Mouse (Mus musculus) heart, embryonic 12.5 days (tissue): Measurements from ENCODE around the gene Pfdn6. TPM values are rescaled to one million over a fixed set of nuclear protein-coding genes. Genes with fewer than 3 reads are reported as not detected.
A peak's percentile ranks its signal among the peaks of the same experiment; 100 is the strongest.

ENCODE experiments used
- ATAC-seq: fragments of 200-750 bp; cut with Nextera tagmentation; 2 replicates; pipeline ENCODE4 v1.8.0; 2017; ENCODE audit warnings: moderate TSS enrichment, moderate library complexity; ENCODE audit not compliant: insufficient number of reproducible peaks, low FRiP score
- H3K27ac ChIP-seq: fragments of 300-500 bp; sonication (generic); 2 replicates; pipeline ENCODE4 v1.5.1; 2016; ENCODE audit warnings: mild to moderate bottlenecking, moderate library complexity; ENCODE audit not compliant: poor library complexity, severe bottlenecking
- H3K27me3 ChIP-seq: fragments of 300-500 bp; sonication (generic); replicated peaks from 2 replicates; pipeline ENCODE4 v1.6.1; 2016; ENCODE audit warnings: mild to moderate bottlenecking, moderate library complexity
- H3K36me3 ChIP-seq: fragments of 300-500 bp; sonication (generic); 2 replicates; pipeline ENCODE4 v1.6.1; 2016; ENCODE audit warnings: mild to moderate bottlenecking, moderate library complexity
- H3K4me1 ChIP-seq: fragments of 300-500 bp; sonication (generic); replicated peaks from 2 replicates; pipeline ENCODE4 v1.6.1; 2016; ENCODE audit warnings: mild to moderate bottlenecking
- H3K4me2 ChIP-seq: fragments of 300-500 bp; sonication (generic); 2 replicates; pipeline ENCODE4 v1.6.1; 2016; ENCODE audit warnings: mild to moderate bottlenecking, moderate library complexity
- H3K4me3 ChIP-seq: fragments of 300-500 bp; sonication (generic); 2 replicates; pipeline ENCODE4 v1.5.1; 2016; ENCODE audit warnings: mild to moderate bottlenecking
- H3K9ac ChIP-seq: fragments of 300-500 bp; sonication (generic); 2 replicates; pipeline ENCODE4 v1.6.1; 2016; ENCODE audit warnings: mild to moderate bottlenecking, moderate library complexity
- H3K9me3 ChIP-seq: fragments of 300-500 bp; sonication (generic); replicated peaks from 2 replicates; pipeline ENCODE4 v1.6.1; 2016; ENCODE audit warnings: mild to moderate bottlenecking, moderate library complexity
- WGBS: fragments of 180-500 bp; shearing (Covaris S2); methylation state at CpG from one replicate; pipeline ENCODE4 v1.1.7; 2016; 5-methylcytosine and 5-hydroxymethylcytosine counted together
- polyA plus RNA-seq: library from polyadenylated mRNA; unstranded; fragments of >200 nt; fragmentation: Nextera tagmentation; extraction: Ambion mirVana; gene quantifications from 2 replicates; pipeline ENCODE4 v1.2.1, GENCODE M21; 2016

The Pfdn6 gene
- polyA plus RNA-seq, 1 experiment from 2014 or later, result 127 TPM

- under 1% methylated on average over 52 of the region's 52 CpGs for WGBS
- peak overlapping the region; percentile 75 for H3K4me3 ChIP-seq
- H3K36me3 ChIP-seq, result peaks cover 23% of the 10 kb centered on the region
- H3K9me3 ChIP-seq, result no peaks in the 10 kb centered on the region
- no peaks in the 10 kb centered on the region for H3K27me3 ChIP-seq
- H3K4me1 ChIP-seq, result peaks cover 41% of the 10 kb centered on the region
- peak overlapping the region; percentile 44 for H3K27ac ChIP-seq
- peak overlapping the region; percentile 86 for H3K9ac ChIP-seq
- ATAC-seq, result peak; percentile 65
- H3K4me2 ChIP-seq, result peak overlapping the region; percentile 94
Measured at GRCm38 (mm10) chr17:33919351-33920281, 20.5 kb downstream of the Pfdn6 start.

GRCm38 (mm10) chr17:33918293-33919203 is 21.6 kb downstream of the Pfdn6 start:
- no peak for ATAC-seq
- H3K27ac ChIP-seq, result peak overlapping the region; percentile 44; the same call in 1 of the 2 replicates
- peak overlapping the region; percentile 94 for H3K4me2 ChIP-seq
- H3K9me3 ChIP-seq, result no peaks in the 10 kb centered on the region
- WGBS, result 56% methylated on average over 37 of the region's 37 CpGs
- H3K9ac ChIP-seq, result peak overlapping the region; percentile 86; the same call in 1 of the 2 replicates
- H3K27me3 ChIP-seq, result no peaks in the 10 kb centered on the region
- peak overlapping the region; percentile 75 for H3K4me3 ChIP-seq
- H3K36me3 ChIP-seq, result peaks cover 33% of the 10 kb centered on the region
- peaks cover 42% of the 10 kb centered on the region for H3K4me1 ChIP-seq

- WGBS, result 82% methylated on average over 18 of the region's 18 CpGs
- no peak overlapping the region for H3K4me3 ChIP-seq
Measured at GRCm38 (mm10) chr17:33917656-33918292, 22.4 kb downstream of the Pfdn6 start.

GRCm38 (mm10) chr17:33916847-33917655 is 23.1 kb downstream of the Pfdn6 start:
- peak overlapping the region; percentile 69 for H3K9ac ChIP-seq

More at GRCm38 (mm10) chr17:33917656-33918292, 22.4 kb downstream of the Pfdn6 start:
- H3K27ac ChIP-seq, result no peak overlapping the region
- H3K9me3 ChIP-seq, result no peaks in the 10 kb centered on the region
- peaks cover 40% of the 10 kb centered on the region for H3K36me3 ChIP-seq
- peaks cover 42% of the 10 kb centered on the region for H3K4me1 ChIP-seq
- no peak for ATAC-seq
- peak overlapping the region; percentile 94; the same call in 1 of the 2 replicates for H3K4me2 ChIP-seq
- no peak overlapping the region for H3K9ac ChIP-seq
- no peaks in the 10 kb centered on the region for H3K27me3 ChIP-seq

GRCm38 (mm10) chr17:33916294-33916693 is 23.8 kb downstream of the Pfdn6 start:
- Histone ChIP-seq H3K9me3 (no peaks in the 10 kb centered on the region), H3K9ac (peak overlapping the region; percentile 78), H3K4me2 (peak overlapping the region; percentile 79), H3K4me1 (peaks cover 42% of the 10 kb centered on the region), H3K27ac (peak overlapping the region; percentile 84), H3K4me3 (peak overlapping the region; percentile 71), H3K36me3 (peaks cover 54% of the 10 kb centered on the region), H3K27me3 (no peaks in the 10 kb centered on the region)
- under 1% methylated on average over 12 of the region's 20 CpGs for WGBS
- peak; percentile 35 for ATAC-seq

More at GRCm38 (mm10) chr17:33916847-33917655, 23.1 kb downstream of the Pfdn6 start:
- Histone ChIP-seq H3K9me3 (no peaks in the 10 kb centered on the region), H3K27ac (no peak overlapping the region), H3K4me2 (peak overlapping the region; percentile 79), H3K4me1 (peaks cover 42% of the 10 kb centered on the region), H3K27me3 (no peaks in the 10 kb centered on the region), H3K36me3 (peaks cover 47% of the 10 kb centered on the region), H3K4me3 (peak overlapping the region; percentile 71)
- no peak for ATAC-seq
- 70% methylated on average over 31 of the region's 31 CpGs for WGBS

GRCm38 (mm10) chr17:33915671-33916250 is 24.4 kb downstream of the Pfdn6 start, which contains the start of the genes Tapbp and Zbtb22:
TSS of gene Tapbp (plus strand) at chr17:33915899.
TSS of gene Zbtb22 (plus strand) at chr17:33915904.
- Histone ChIP-seq H3K4me2 (peak within 1 kb of the TSS; percentile 79), H3K9ac (peak within 1 kb of the TSS; percentile 78), H3K27ac (peak within 1 kb of the TSS; percentile 84), H3K9me3 (no peaks in the 10 kb centered on the region), H3K4me3 (peak within 1 kb of the TSS; percentile 71), H3K4me1 (peaks cover 37% of the 10 kb centered on the region), H3K27me3 (no peaks in the 10 kb centered on the region), H3K36me3 (peaks cover 58% of the 10 kb centered on the region)
- WGBS, result 0% methylated on average over 33 of the region's 34 CpGs
- peak; percentile 87 for ATAC-seq

GRCm38 (mm10) chr17:33914969-33915391 is 25.2 kb downstream of the Pfdn6 start:
- Histone ChIP-seq H3K4me1 (peaks cover 38% of the 10 kb centered on the region), H3K27ac (no peak overlapping the region), H3K4me3 (no peak overlapping the region), H3K27me3 (no peaks in the 10 kb centered on the region), H3K9me3 (no peaks in the 10 kb centered on the region), H3K4me2 (peak overlapping the region; percentile 79), H3K36me3 (peaks cover 61% of the 10 kb centered on the region), H3K9ac (0 out of 2 replicates have a peak overlapping the region, but pooled peaks have one; percentile 40)
- WGBS, result 69% methylated on average over 13 of the region's 13 CpGs
- ATAC-seq, result no peak

GRCm38 (mm10) chr17:33913905-33914304 is 26.2 kb downstream of the Pfdn6 start:
- no peak overlapping the region for H3K27ac ChIP-seq
- H3K4me1 ChIP-seq, result peaks cover 34% of the 10 kb centered on the region
- no peak for ATAC-seq
- H3K9me3 ChIP-seq, result no peaks in the 10 kb centered on the region
- H3K36me3 ChIP-seq, result peaks cover 61% of the 10 kb centered on the region
- no peaks in the 10 kb centered on the region for H3K27me3 ChIP-seq
- no peak overlapping the region for H3K4me3 ChIP-seq
- H3K4me2 ChIP-seq, result no peak overlapping the region
- 94% methylated on average over 8 of the region's 8 CpGs for WGBS
- no peak overlapping the region for H3K9ac ChIP-seq

- Histone ChIP-seq H3K9me3 (no peaks in the 10 kb centered on the region), H3K27me3 (no peaks in the 10 kb centered on the region), H3K27ac (no peak overlapping the region), H3K4me1 (peaks cover 32% of the 10 kb centered on the region), H3K4me3 (no peak overlapping the region), H3K9ac (no peak overlapping the region), H3K4me2 (no peak overlapping the region), H3K36me3 (peaks cover 58% of the 10 kb centered on the region)
- WGBS, result 91% methylated on average over 10 of the region's 10 CpGs
- no peak for ATAC-seq
Measured at GRCm38 (mm10) chr17:33913264-33913663, 26.9 kb downstream of the Pfdn6 start.
